1 mouse cellular context compared by ENCODE assay signal in genomic region chr4:143209997-143210396, GRCm38 (mm10).
TF ChIP-seq lines count a peak whose summit lies in the region.

No protein-coding gene starts in this region.

TF ChIP-seq in CH12.LX, 34 proteins besides CTCF, POLR2A, EP300 and RAD21:
- TF ChIP-seq ZKSCAN1 (IDR thresholded peaks at IDR 0.05; ENCODE audit: borderline replicate concordance, low read depth, low read length) (no peak), CHD2 (IDR thresholded peaks at IDR 0.05; ENCODE audit: low read length) (no peak), ZNF384 (IDR thresholded peaks at IDR 0.05; ENCODE audit: low read depth, low read length) (no peak), NELFE (IDR thresholded peaks at IDR 0.05; ENCODE audit: low read depth, low read length) (no peak), ELF1 (IDR thresholded peaks at IDR 0.05; ENCODE audit: low read depth, low read length) (no peak), PAX5 (IDR thresholded peaks at IDR 0.05; ENCODE audit: low read length) (no peak), MEF2A (IDR thresholded peaks at IDR 0.05; ENCODE audit: borderline replicate concordance, low read depth, low read length) (peak; percentile 53; the same call in 1 of the 2 replicates), TBP (conservative IDR thresholded peaks at IDR 0.05; ENCODE audit: low read depth, low read length) (0 out of 2 replicates have a peak, but pooled peaks have one; percentile 39), USF2 (conservative IDR thresholded peaks at IDR 0.05; ENCODE audit: low read depth, low read length) (no peak), GABPA (IDR thresholded peaks at IDR 0.05; ENCODE audit: insufficient replicate concordance, low read depth, low read length) (no peak), BHLHE40 (IDR thresholded peaks at IDR 0.05; ENCODE audit: low read depth, low read length) (peak; percentile 44), JUN (IDR thresholded peaks at IDR 0.05; ENCODE audit: insufficient read depth, low read depth, low read length) (no peak), USF1 (IDR thresholded peaks at IDR 0.05; ENCODE audit: low read depth, low read length) (no peak), CHD1 (IDR thresholded peaks at IDR 0.05; ENCODE audit: low read depth, low read length) (no peak), ETS1 (conservative IDR thresholded peaks at IDR 0.05; ENCODE audit: low read depth, low read length) (0 out of 2 replicates have a peak, but pooled peaks have one; percentile 23)
TF ChIP-seq in CH12.LX: peak in this region for 4.
